Mouse (Mus musculus) gastrocnemius, postnatal 25 days (tissue): ENCODE measurements around the gene Matk. TPM values are rescaled to one million over a fixed set of nuclear protein-coding genes. Genes with fewer than 3 reads are reported as not detected.
"Not testable (repeated sequence)": the region's sequence is repeated elsewhere in the genome, so short reads cannot be mapped to it uniquely, and the experiment has no call there.

ENCODE experiments used
- DNase-seq: peaks from one replicate; pipeline ENCODE4 v3.0.0; 2022
- long read RNA-seq, 2 experiments: library from polyadenylated mRNA; stranded (forward); transcript quantifications; one replicate each; pipeline ENCODE4 v2.0.0; 2021
- total RNA-seq, 2 experiments: library from RNA; stranded (reverse); gene quantifications; 1 replicate in 1 of 2; 2 replicates in 1 of 2; pipeline ENCODE4 v1.2.3; 2021

Gene Matk
- total RNA-seq = under 1 TPM; 0.13 to 0.23 TPM
- long read RNA-seq, experiment 1, partial matches to known transcripts = 0 of 2 reads
- long read RNA-seq, experiment 1, other reads (novel, unspliced or antisense) = 2 of 2 reads
- long read RNA-seq, experiment 2, partial matches to known transcripts = 0 of 1 reads
- long read RNA-seq, experiment 2, other reads (novel, unspliced or antisense) = 1 of 1 reads

DNA sequence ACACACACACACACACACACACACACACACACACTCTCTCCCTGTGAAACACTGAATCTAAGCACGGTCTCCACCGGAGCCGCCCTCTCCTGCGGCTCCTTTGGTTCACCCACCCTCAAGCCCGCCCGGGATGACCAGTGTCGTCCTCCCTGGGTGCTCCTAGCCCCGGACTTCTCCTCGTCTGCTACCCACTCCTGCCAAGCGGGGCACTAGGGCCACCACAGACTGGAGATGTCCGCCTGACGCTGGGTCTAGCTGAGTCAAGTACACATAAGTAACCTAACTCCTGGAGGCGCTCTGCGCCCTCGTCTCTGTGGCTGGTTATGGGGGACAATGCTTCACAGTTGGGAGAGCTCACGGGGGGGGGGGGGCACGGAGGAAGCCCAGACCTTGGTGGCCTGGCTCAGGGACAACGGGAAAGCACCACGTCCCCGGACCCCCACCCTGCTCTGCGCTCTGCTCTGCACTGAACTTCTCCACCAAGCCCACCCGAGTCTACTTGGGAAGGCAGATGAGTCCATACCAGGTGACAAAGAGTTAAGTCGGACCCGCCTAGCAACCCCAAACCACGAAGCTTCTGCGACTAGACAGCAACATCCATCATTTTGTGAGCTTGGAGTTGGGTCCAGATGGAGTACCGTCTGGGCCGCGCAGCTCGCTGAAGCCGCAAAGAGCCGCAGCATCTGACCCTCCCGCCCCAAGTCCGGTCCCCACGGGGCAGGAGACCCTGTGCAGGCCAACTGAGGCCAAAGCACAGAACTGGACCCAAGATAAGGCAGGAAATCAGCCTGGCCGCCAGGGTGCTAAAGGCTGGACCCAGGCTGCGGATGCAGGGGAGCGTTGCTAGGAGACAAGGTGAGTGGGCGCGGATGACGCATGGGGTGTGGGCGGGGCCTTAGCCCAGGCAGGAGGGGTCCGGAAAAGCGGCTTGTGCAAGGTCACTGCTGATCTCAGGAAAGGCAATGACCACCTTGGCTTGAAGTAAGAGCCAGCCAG, at the start of gene Matk:
Matk (plus strand) TSS at position 512 of the 996 bp plus-strand sequence.
- DNase-seq = no peak

DNA sequence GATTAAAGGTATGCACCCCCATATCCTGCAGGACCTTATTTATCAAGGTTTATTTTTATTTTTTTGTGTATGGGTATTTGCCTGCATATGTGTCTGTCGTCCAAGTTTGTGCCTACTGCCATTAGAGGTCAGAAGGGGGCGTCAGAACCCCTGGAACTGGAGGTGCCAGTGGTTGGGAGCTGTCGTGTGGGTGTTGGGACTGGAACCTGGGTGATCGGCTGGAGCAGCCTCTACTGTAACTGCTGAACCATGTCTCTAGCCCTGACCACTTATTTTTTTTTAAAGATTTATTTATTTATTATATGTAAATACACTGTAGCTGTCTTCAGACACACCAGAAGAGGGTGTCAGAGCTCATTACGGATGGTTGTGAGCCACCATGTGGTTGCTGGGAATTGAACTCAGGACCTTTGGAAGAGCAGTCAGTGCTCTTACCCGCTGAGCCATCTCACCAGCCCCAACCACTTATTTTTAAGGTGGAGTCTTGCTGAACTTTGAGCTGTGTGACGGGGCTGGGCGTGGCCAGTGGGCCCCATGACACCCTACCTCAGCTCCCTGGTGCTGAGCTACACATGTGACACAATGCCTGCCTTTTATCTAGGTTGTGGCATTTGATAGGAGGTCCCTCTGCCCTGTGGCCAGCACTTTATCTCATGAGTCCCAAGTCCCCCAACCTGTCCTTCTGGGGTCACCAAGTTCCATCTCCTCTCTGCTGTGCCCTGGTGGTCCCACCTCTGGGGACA, 49.6 kb upstream of the Matk start:
- DNase-seq = no peak

DNA sequence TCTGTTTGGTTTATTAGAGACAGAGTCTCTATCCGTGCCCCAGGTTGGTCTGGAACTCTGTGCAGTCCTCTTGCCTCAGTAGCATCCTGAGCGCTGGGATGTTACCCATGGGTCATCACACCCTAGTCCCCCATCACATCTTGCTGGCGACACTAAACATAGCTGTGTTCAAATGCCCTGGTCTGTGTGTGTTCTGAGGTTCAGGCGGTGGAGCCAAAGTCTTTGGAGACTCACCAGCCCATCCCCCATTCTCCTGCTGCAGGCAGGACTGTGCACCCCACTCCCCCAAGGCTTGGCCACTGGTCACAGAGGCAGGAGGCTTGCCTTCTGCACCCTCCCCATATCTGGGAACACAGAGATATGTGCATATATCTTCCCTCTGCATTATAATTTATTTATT, 48.6 kb upstream of the Matk start:
- no peak for DNase-seq

DNA sequence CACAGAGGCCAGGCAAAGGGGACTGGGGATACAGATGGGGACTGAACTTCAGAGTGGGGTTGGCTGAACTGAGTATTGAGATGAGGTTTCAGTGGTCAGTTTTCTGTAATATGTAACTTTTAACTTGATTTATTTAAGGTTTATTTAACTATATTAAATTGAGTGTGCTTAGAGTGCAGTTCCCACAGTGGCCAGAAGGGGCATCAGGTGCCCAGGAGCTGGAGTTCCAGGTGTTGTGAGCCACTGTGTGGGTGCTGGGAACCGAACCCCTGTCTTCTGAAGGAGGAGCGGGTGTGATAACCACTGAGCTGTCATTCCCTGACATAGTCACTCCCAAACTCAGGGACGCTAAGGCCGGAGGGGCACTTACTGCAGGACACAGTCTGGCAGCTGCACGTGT, 42.6 kb upstream of the Matk start:
- no peak for DNase-seq

DNA sequence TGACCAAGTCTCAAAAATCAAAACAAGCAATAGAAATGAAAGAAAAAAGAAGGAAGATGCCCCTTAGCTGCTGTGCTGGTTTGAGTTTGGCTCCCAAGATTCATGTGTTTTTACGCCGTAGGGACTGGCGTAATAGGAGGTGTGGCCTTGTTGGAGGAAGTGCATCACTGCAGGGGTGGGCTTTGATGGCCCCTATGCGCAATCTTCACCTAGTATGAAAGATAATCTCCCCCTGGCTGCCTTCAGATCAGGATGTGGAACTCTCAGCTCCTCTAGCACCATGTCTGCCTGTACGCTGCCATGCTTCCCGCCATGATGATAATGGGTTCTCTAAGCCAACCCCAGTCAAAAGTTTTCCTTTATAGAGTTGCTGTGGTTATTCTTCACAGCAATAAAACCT, 36.5 kb upstream of the Matk start:
- DNase-seq = no peak

DNA sequence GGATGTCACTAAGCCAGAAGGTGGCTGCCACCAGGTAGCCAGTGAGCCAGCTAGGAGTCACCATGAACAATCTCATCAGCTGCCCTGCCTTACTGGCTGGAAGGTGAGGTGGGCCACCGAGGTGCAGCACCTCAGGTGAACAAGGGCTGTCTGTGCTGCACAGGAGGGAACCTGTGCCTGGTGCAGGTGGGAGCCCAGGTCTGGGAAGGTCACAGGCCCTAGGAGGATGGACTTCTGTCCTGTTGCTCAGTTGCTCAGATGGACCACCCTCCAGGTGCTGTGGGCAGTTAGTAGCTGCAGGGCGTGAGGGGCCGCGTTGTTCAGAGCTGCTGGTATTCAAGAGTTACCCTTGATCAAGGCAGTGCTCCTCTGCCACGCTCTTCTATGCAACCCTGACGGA, 35.9 kb upstream of the Matk start:
- no peak for DNase-seq

DNA sequence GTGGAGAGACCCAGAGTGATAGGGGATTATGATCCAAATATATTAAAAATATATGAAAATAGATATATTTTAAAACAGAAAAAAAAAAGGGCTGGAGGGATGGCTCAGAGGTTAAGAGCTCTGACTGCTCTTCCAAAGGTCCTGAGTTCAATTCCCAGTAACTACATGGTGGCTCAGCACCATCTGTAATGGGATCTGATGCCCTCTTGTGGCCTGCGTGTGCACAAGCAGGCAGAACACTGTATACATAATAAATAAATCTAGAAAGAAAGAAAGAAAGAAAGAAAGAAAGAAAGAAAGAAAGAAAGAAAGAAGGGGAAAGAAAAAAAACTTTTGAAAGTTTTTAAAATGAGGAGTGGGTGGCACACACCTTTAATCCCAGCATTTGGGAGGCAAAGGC, 35.5 kb upstream of the Matk start:
- not testable (repeated sequence) for DNase-seq

DNA sequence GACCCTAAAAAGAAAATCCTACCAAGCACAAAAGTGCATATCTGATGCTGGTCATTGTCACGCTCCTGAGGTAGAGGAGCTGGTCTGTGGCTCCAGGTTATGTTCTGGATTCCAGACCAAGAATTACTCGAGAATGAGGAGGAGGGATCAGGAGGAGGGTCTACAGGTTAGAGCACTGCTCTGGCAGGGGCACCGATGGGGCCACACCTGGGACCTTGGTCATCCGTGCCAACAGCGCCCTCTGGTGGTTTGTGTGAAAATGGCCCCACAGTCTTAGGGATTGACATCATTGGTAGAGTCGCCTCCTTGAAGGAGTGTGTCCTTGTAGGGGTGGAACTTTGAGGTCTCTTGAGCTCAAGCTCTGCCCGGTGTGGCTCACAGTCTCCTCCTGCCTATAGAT, 34.8 kb upstream of the Matk start:
- DNase-seq = no peak

DNA sequence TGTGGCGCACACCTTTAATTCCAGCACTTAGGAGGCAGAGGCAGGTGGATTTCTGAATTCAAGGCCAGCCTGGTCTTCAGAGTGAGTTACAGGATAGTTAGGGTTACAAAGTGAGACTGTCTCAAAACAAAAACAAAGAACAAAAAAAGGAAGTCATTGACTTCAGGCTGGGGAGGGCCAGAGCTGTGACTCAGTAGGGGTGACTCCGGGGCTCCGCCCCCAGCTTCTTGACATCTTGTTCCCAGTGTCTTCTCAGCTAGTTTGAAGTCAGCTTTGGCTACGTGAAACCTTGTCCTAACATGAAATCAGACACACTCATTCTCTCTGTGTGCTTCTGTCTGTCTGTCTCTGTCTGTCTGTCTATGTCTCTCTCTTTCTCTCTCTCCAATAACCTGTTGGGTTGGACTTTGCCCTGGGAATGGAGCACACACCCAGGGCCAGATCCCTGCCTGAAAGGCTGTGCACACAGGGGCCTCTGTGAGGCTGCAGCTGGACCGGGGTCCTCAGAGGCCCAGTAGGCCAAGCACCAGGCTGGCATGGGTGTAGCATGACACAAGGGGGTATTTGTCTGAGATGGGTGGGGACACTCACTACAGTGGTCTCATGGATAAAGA, 31.2 kb upstream of the Matk start:
- DNase-seq = no peak

DNA sequence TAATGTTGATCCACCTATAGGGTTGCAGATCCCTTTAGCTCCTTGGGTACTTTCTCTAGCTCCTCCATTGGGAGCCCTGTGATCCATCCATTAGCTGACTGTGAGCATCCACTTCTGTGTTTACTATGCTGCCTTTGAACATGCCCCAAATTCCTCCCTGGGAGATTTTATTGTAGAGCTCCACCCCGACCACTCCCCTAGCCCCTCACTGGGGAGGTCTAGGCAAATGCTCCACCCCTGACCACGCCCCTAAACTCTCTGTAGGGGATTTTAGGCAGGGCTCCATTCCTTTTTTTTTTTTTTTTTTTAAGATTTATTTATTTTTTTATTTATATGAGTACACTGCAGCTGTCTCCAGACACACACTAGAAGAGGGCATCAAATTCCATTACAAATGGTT, 29.0 kb upstream of the Matk start:
- DNase-seq = not testable (repeated sequence)

DNA sequence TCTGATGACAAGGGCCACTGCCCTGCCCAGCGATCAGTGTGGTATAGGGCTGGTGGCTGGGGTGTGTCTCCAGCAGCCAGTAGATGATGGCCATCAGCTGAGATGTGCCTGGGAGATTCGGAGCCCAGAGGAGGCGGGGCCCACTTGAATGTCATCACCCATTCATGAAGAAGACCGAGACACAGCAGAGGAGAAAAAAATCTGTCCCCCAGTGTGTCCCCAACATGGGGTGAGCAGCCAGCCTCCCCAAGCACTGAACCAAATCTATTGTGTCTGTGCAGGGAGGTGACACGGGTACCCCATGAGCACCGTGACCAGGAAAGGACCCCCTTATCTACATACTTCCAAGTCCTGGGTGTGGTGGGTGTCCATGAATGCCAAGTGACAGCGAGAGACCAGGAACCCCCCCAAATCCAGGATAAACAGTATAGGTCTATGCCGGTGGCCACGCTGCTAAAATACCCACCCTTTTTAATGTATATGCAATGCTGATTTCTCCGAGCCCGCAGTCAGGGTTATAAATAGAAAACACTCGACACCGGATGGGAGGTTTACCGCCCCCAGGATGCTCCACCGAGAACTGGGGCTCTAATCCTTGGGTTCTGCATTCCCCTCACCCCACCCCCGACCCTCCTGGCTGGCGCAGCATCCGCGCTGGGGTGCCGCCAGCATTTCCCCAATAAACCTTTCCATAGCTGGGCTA, 22.8 kb upstream of the Matk start:
- DNase-seq = no peak

DNA sequence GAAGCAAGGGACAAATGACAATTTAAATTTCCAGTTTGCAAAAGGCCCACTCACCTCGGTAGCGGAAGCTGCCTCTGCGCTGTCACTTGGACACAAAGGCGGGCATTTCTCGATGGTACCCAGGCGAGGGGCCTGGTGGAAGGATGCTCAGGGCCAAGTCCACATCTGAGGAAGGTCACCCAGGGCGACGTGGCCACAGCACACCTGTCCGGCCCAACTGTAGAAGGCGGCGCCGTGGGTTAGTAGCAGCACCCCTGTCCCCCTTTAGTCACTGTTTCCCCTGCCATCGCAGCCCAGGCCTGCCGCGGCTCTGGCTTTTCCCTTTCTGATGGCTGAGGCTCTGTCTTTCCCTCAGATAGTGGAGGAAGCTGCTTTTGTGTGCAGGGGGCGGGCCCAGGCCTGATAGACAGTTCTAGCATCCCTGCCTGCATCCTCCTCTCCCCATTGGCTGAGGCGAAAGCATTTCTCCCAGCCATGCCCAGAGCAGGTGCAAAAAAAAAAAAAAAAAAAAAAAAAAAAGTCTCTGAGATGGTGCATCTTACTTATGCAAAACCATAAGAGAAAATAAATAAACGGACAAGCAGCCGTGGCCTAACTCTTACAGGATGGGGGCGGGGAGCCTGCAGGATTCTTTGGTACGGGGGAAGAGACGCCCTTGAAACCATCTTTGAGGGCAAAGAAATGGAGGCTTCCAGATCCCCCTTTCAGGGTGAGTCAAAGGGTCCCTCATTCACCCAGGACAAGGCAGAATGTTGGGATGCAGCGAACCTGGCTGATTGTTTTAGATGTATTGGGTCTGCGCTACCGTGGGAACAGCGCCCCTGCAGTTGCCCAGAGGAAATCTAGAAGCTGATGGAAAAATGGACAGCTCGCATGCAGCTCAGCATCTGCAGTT, 22.1 kb upstream of the Matk start, which contains the start of gene Atcay:
Atcay (minus strand) TSS at position 396 of the 895 bp plus-strand sequence.
- no peak for DNase-seq

DNA sequence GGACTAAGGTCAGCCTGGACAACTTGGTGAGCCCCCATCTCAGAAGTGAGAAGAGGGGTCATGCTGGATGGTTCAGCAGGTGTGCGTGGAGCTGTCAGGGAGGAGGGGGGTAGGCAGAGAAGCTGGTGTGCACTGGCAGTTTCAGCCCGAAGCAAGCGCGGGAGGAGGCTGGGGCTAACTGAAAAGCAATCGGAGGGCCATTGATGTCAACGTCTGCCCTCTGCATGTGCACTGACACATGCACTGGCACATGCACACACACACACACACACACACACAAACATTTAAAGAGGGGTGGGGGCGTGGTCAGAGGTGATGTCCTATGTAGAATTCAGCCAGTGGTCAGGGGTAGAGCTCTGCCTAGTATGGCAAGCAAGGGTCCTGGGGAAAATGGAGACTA, 21.3 kb upstream of the Matk start:
- DNase-seq = no peak

DNA sequence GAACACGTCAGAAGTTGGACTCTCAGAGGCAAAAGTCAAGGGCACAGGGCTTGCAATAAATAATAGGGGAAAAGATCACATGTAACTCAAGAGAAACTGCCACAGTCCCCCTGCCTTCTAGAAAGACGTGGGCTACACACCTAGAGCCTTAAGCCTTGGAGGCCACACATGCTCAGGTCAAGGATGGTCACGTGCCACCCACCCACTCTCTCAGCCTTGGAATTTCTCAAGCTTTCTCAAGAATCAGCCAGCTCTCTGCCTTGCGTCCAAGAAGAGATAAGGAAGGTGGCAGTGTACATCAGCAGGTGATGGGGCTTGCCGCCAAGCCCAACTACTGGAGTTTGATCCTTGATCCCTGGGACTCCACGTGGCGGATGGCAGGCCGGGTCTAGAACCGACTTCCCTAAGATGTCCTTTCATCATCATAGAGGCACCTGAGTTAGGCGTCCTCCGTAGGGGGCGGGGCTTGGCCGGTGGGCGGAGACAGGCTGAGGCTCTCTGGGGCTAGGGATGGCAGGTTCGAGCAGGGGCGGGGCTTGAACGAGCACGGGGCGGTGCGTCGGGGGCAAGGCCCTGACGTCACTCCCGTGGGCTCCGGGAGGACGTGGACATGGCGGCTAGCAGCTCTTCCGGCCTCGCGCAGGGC, 20.0 kb upstream of the Matk start, which contains the start of gene Zfr2:
Zfr2 (plus strand) TSS at position 576 of the 646 bp plus-strand sequence.
- DNase-seq = peak; percentile 78

DNA sequence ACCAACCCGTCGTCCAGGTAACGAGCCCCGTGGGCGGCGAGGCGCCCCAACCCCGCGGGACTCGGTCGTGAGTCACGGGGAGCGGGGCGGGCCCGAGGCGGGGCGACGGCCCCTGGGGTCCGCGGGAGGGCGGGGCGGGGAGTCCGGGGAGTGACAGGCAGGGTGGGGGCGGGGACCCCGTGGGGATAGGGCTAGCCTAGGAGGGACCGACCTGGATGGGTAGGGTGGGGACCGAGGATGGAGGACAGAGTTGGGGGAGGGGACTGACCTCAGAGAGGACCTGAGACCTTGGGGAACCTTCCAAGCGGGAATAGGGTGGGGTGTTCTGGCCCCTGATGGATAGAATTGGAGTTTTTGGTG, 19.5 kb upstream of the Matk start:
- no peak for DNase-seq

DNA sequence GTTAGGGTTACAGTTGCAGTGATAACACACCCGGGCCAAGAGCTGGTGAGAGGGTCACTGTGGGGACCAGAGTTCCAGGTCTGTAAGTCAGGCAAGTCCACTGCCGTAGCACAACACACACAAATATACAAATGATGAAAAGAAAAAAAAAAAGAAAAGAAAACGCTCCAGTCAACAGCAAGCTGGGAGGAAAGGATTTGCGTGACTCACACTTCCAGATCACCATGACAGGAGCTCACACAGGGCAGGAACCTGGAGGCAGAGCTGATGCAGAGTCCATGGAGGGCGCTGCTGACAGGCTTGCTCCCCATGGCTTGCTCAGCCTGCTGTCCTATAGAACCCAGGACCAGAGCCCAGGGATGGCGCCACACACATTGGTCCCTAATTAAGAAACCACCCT, 18.5 kb upstream of the Matk start:
- no peak for DNase-seq

DNA sequence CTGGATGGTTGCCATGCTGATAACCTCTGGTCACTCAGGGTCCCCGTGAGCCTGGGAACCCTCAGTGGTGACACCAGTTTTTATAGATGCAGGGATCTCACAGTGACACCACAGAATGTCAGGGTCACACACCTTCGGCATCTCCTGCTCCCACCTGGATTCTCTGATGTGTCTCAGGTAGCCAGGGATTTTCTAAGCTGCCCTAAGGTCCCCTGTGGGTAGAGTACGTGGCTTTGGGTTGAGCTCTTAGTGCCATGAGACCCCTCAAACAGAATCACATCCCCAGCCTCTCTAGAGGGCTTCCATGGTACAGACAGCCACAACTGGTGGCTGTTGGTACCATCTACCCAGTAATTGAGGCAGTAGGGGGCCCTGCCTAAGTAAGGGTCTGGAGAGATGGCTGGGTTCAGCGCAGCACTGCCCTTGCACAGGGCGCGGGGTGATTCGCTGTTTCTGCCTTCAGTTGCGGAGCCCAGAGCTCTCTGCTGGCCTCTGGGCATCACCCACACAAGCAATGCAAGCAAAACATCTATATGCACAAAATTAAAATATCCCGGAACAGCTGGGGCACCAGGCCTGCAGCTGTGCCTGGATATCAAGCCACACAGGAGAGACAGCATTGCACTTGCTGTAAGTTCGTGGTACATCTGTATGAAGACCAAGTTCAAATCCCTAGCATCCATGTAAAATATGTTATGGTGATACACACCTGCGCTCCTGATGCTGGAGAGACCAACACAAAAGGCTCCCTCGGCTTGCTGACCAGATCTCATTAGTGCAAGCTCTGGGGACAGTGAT, 16.1 kb upstream of the Matk start:
- no peak for DNase-seq

DNA sequence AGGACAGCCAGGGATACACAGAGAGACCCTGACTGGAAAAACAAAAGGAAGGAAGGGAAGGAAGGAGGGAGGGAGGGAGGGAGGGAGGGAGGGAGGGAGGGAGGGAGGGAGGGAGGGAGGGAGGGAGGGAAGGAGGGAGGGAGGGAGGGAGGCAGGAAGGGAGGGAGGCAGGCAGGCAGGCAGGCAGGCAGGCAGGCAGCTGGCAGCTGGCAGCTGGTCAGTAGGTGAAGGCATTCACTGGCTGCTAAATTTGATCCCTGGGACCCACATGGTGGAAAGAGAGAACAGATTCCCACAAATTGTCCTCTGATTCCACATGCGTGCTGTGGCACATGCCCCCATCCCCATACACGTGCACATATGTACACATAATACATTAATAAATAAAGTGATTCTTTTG, 14.1 kb upstream of the Matk start:
- DNase-seq = no peak

DNA sequence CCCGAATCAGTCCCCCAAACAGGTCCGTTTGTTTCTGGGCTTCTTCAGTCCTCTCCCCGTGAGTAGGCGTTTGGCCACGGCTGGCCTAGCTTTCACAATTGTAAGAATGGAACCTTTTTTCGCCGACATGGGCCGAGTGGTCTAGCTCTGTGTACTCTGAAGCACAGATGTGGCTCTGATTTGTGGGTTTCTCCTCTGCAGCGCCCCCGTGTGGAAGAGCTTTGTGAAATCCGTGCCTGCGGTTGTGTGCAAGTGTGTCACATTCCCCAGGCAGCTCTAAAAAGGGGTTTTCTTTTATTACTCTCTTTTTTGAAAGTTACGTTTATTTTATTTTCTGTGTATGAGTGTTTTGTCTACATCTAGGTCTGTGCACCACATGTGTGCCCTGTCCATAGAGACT, 11.9 kb upstream of the Matk start:
- DNase-seq = no peak
